Mouse (Mus musculus) embryonic facial prominence, embryonic 11.5 days (tissue): ENCODE results near the gene Plekhm1. TPM values are rescaled to one million over a fixed set of nuclear protein-coding genes. Genes with fewer than 3 reads are reported as not detected.

Source experiments
- ATAC-seq: fragments of 200-750 bp; cut with Nextera tagmentation; replicated peaks from 2 replicates; pipeline ENCODE4 v1.8.0; 2017; ENCODE audit warnings: low read depth; ENCODE audit not compliant: insufficient number of reproducible peaks, low FRiP score, low TSS enrichment
- DNase-seq: peaks from one replicate; pipeline ENCODE4 v3.0.0-alpha.2; 2015; ENCODE audit warnings: low spot score
- H3K27ac ChIP-seq: fragments of 300-500 bp; sonication (generic); replicated peaks from 2 replicates; pipeline ENCODE4 v1.5.1; 2014; ENCODE audit warnings: mild to moderate bottlenecking, low read depth, low read length, control low read depth
- H3K27me3 ChIP-seq: fragments of 300-500 bp; sonication (generic); 2 replicates; pipeline ENCODE4 v1.6.1; 2014; ENCODE audit warnings: mild to moderate bottlenecking, low read length, moderate library complexity, mixed read lengths; ENCODE audit not compliant: control insufficient read depth, insufficient read depth
- H3K36me3 ChIP-seq: fragments of 300-500 bp; sonication (generic); replicated peaks from 2 replicates; pipeline ENCODE4 v1.6.1; 2014; ENCODE audit warnings: low read depth, mild to moderate bottlenecking, low read length, moderate library complexity, mixed read lengths; ENCODE audit not compliant: control insufficient read depth, insufficient read depth
- H3K4me1 ChIP-seq: fragments of 300-500 bp; sonication (generic); 2 replicates; pipeline ENCODE4 v1.6.1; 2014; ENCODE audit warnings: low read length, mixed read lengths; ENCODE audit not compliant: control insufficient read depth, insufficient read depth
- H3K4me2 ChIP-seq: fragments of 300-500 bp; sonication (generic); 2 replicates; pipeline ENCODE4 v1.6.1; 2014; ENCODE audit warnings: low read depth, mild to moderate bottlenecking, control low read depth, low read length, moderate library complexity
- H3K4me3 ChIP-seq: fragments of 300-500 bp; sonication (generic); 2 replicates; pipeline ENCODE4 v1.5.1; 2014; ENCODE audit warnings: low read depth, low read length, control low read depth
- H3K9ac ChIP-seq: fragments of 300-500 bp; sonication (generic); replicated peaks from 2 replicates; pipeline ENCODE4 v1.6.1; 2014; ENCODE audit warnings: mild to moderate bottlenecking, control low read depth, low read length
- H3K9me3 ChIP-seq: fragments of 300-500 bp; sonication (generic); replicated peaks from 2 replicates; pipeline ENCODE4 v1.6.1; 2016; ENCODE audit warnings: mild to moderate bottlenecking, low read length, inconsistent platforms, mixed read lengths; ENCODE audit not compliant: control insufficient read depth
- WGBS: fragments of 180-500 bp; shearing (Covaris S2); extraction: QIAGEN DNeasy Blood & Tissue Kit; methylation state at CpG from one replicate; pipeline ENCODE4 v1.1.7; 2014; 5-methylcytosine and 5-hydroxymethylcytosine counted together
- polyA plus RNA-seq: library from polyadenylated mRNA; unstranded; fragments of >200 nt; fragmentation: Nextera tagmentation; extraction: Ambion mirVana; gene quantifications from 2 replicates; pipeline ENCODE4 v1.2.1, GENCODE M21; 2014

Gene Plekhm1
- polyA plus RNA-seq, 1 experiment from 2014 or later, result 5.2 TPM

- H3K9me3 ChIP-seq, result no peaks in the 10 kb centered on the region
- no peaks in the 10 kb centered on the region for H3K36me3 ChIP-seq
- no peaks in the 10 kb centered on the region for H3K4me1 ChIP-seq
- WGBS, result 56% methylated on average over 4 of the region's 4 CpGs
- H3K27me3 ChIP-seq, result no peaks in the 10 kb centered on the region
- no peak for ATAC-seq
- no peak overlapping the region for H3K9ac ChIP-seq
- no peak overlapping the region for H3K4me2 ChIP-seq
- H3K4me3 ChIP-seq, result no peak overlapping the region
- no peak for DNase-seq
- no peak overlapping the region for H3K27ac ChIP-seq
Measured at GRCm38 (mm10) chr11:103403776-103404175, 8.7 kb downstream of the Plekhm1 start.

- 92% methylated on average over 5 of the region's 5 CpGs for WGBS
- no peaks in the 10 kb centered on the region for H3K36me3 ChIP-seq
- ATAC-seq, result no peak
Measured at GRCm38 (mm10) chr11:103402738-103403137, 9.7 kb downstream of the Plekhm1 start.

GRCm38 (mm10) chr11:103402198-103402597 is 10.3 kb downstream of the Plekhm1 start:
- no peak overlapping the region for H3K4me2 ChIP-seq
- H3K27me3 ChIP-seq, result no peaks in the 10 kb centered on the region
- DNase-seq, result peak; percentile 61
- WGBS, result 58% methylated on average over 2 of the region's 2 CpGs
- H3K4me1 ChIP-seq, result no peaks in the 10 kb centered on the region
- H3K27ac ChIP-seq, result no peak overlapping the region
- H3K9ac ChIP-seq, result no peak overlapping the region
- H3K36me3 ChIP-seq, result no peaks in the 10 kb centered on the region
- no peak for ATAC-seq
- no peak overlapping the region for H3K4me3 ChIP-seq
- no peaks in the 10 kb centered on the region for H3K9me3 ChIP-seq

More at GRCm38 (mm10) chr11:103402738-103403137, 9.7 kb downstream of the Plekhm1 start:
- Histone ChIP-seq H3K4me2 (no peak overlapping the region), H3K4me3 (no peak overlapping the region), H3K9me3 (no peaks in the 10 kb centered on the region), H3K27me3 (no peaks in the 10 kb centered on the region), H3K27ac (no peak overlapping the region), H3K4me1 (no peaks in the 10 kb centered on the region), H3K9ac (no peak overlapping the region)
- no peak for DNase-seq

GRCm38 (mm10) chr11:103399986-103400385 is 12.5 kb downstream of the Plekhm1 start:
- no peak for DNase-seq
- WGBS, result 97% methylated on average over 4 of the region's 4 CpGs
- no peaks in the 10 kb centered on the region; the same call in none of the 2 replicates for H3K36me3 ChIP-seq
- H3K4me1 ChIP-seq, result no peaks in the 10 kb centered on the region
- no peak overlapping the region for H3K4me3 ChIP-seq
- no peaks in the 10 kb centered on the region for H3K9me3 ChIP-seq
- no peaks in the 10 kb centered on the region for H3K27me3 ChIP-seq
- H3K27ac ChIP-seq, result no peak overlapping the region
- no peak overlapping the region for H3K4me2 ChIP-seq
- no peak overlapping the region for H3K9ac ChIP-seq
- ATAC-seq, result no peak

- 91% methylated on average over 3 of the region's 3 CpGs for WGBS
- Histone ChIP-seq H3K4me2 (no peak overlapping the region), H3K9me3 (no peaks in the 10 kb centered on the region), H3K27me3 (no peaks in the 10 kb centered on the region), H3K36me3 (peaks cover 4% of the 10 kb centered on the region), H3K4me1 (no peaks in the 10 kb centered on the region), H3K4me3 (no peak overlapping the region), H3K9ac (no peak overlapping the region), H3K27ac (no peak overlapping the region)
- no peak for ATAC-seq
- no peak for DNase-seq
Measured at GRCm38 (mm10) chr11:103399050-103399449, 13.4 kb downstream of the Plekhm1 start.

GRCm38 (mm10) chr11:103396682-103397081 is 15.8 kb downstream of the Plekhm1 start:
- no peak overlapping the region for H3K27ac ChIP-seq
- no peak overlapping the region for H3K4me3 ChIP-seq
- no peak overlapping the region for H3K9ac ChIP-seq
- no peak overlapping the region for H3K4me2 ChIP-seq
- no peaks in the 10 kb centered on the region for H3K4me1 ChIP-seq
- ATAC-seq (no peak), DNase-seq (no peak)
- 95% methylated on average over 4 of the region's 4 CpGs for WGBS
- H3K27me3 ChIP-seq, result no peaks in the 10 kb centered on the region
- H3K36me3 ChIP-seq, result peaks cover 6% of the 10 kb centered on the region
- no peaks in the 10 kb centered on the region for H3K9me3 ChIP-seq

- WGBS, result 95% methylated on average over 4 of the region's 4 CpGs
Measured at GRCm38 (mm10) chr11:103396236-103396635, 16.3 kb downstream of the Plekhm1 start.

GRCm38 (mm10) chr11:103394604-103395003 is 17.9 kb downstream of the Plekhm1 start:
- no peak overlapping the region for H3K4me3 ChIP-seq
- no peaks in the 10 kb centered on the region for H3K9me3 ChIP-seq
- 73% methylated on average over 7 of the region's 7 CpGs for WGBS
- no peaks in the 10 kb centered on the region for H3K27me3 ChIP-seq
- H3K4me1 ChIP-seq, result no peaks in the 10 kb centered on the region
- no peak overlapping the region for H3K4me2 ChIP-seq
- H3K36me3 ChIP-seq, result peaks cover 6% of the 10 kb centered on the region
- no peak for ATAC-seq
- H3K27ac ChIP-seq, result no peak overlapping the region
- no peak overlapping the region for H3K9ac ChIP-seq
- DNase-seq, result no peak

More at GRCm38 (mm10) chr11:103396236-103396635, 16.3 kb downstream of the Plekhm1 start:
- Histone ChIP-seq H3K4me1 (no peaks in the 10 kb centered on the region), H3K27me3 (no peaks in the 10 kb centered on the region), H3K4me3 (no peak overlapping the region), H3K4me2 (no peak overlapping the region), H3K9me3 (no peaks in the 10 kb centered on the region), H3K36me3 (peaks cover 6% of the 10 kb centered on the region), H3K27ac (no peak overlapping the region), H3K9ac (no peak overlapping the region)
- no peak for DNase-seq
- ATAC-seq, result no peak
